26 mouse cellular contexts compared by ENCODE assay signal in the genomic region with DNA sequence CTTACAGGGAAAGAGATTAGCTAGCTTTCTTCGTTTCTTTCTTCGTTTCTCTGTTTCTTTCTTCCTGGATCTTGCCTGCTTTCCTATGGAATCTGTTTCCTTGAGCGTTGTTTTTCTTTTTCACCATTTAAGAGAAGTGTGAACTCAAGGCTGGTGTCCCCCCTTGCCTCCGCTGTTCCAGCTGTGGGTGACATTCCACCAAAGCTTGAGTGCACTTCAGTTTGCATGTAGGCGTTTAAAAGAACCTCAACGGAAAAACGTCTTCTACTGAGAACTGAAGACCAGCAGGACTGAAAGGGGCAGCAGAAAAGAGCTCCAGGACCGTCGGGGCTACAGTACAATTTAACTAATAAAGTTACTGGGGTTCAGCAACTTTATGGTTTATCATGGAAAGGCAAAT. TPM values are rescaled to one million over a fixed set of nuclear protein-coding genes. Genes with fewer than 3 reads are reported as not detected.
A peak's percentile ranks its signal among the peaks of the same experiment; 100 is the strongest.
DNase-seq lines count a peak whose midpoint lies in the region; ATAC-seq and TF ChIP-seq lines count a peak whose summit lies in the region.
"Had no signal": no experiment of that assay in that cellular context is flagged by ENCODE, and none has a peak within 500 bp of the region (broad histone marks: within the 10 kb centered on the region; RNA-seq: fewer than 3 reads in every experiment).

No protein-coding gene starts in this region.

- H3K27me3 ChIP-seq in kidney, embryonic 15.5 days: no peaks in the 10 kb centered on the region
- H3K27me3 ChIP-seq in spleen, adult 2 months (ENCODE audit: control insufficient read depth, insufficient read depth, low read length): no peaks in the 10 kb centered on the region
- H3K27me3 ChIP-seq in limb, embryonic 10.5 days (ENCODE audit: low read depth, poor library complexity, severe bottlenecking): peaks cover 13% of the 10 kb centered on the region
- H3K27me3 ChIP-seq in splenic B cell, adult 2 months (ENCODE audit: control insufficient read depth, insufficient read depth, low read length, poor library complexity, severe bottlenecking): no peaks in the 10 kb centered on the region
- H3K27me3 ChIP-seq: lung, embryonic 15.5 days; neural tube, embryonic 12.5 days had no signal

- H3K27ac ChIP-seq in kidney, embryonic 15.5 days: peak overlapping the region; percentile 78
- H3K27ac ChIP-seq in spleen, adult 2 months (ENCODE audit: insufficient read depth, low read length): peak overlapping the region; percentile 96
- H3K27ac ChIP-seq in limb, embryonic 10.5 days: peak overlapping the region; percentile 37; the same call in 1 of the 2 replicates
- H3K27ac ChIP-seq: embryonic facial prominence, embryonic 12.5 days; forebrain, embryonic 15.5 days; heart, adult 2 months; hindbrain, embryonic 12.5 days; layer of hippocampus, adult 2 months; lung, embryonic 15.5 days; neural tube, embryonic 12.5 days had no signal

- 32% methylated on average over 9 of the region's 9 CpGs for WGBS in kidney, embryonic 15.5 days
- WGBS in spleen, adult 2 months: 25% methylated on average over 9 of the region's 9 CpGs
- WGBS in limb, embryonic 10.5 days: 78% methylated on average over 9 of the region's 9 CpGs

- no peak overlapping the region for H3K4me3 ChIP-seq in kidney, embryonic 15.5 days (replicated peaks)
- H3K4me3 ChIP-seq in spleen, adult 2 months (ENCODE audit: extremely low read depth, insufficient read depth, insufficient read length): no peak overlapping the region
- no peak overlapping the region for H3K4me3 ChIP-seq in limb, embryonic 10.5 days
- H3K4me3 ChIP-seq: embryonic facial prominence, embryonic 12.5 days; erythroblast, embryonic 14.5 days; forebrain, embryonic 15.5 days; heart, adult 2 months; hindbrain, embryonic 12.5 days; layer of hippocampus, adult 2 months; lung, embryonic 15.5 days; neural tube, embryonic 12.5 days had no signal

- TF ChIP-seq POLR2A in spleen, adult 2 months (IDR thresholded peaks at IDR 0.05; ENCODE audit: low read depth, low read length): no peak

- peaks cover 44% of the 10 kb centered on the region for H3K4me1 ChIP-seq in kidney, embryonic 15.5 days
- peaks cover 46% of the 10 kb centered on the region; the same call in 1 of the 2 replicates for H3K4me1 ChIP-seq in spleen, adult 2 months (ENCODE audit: control insufficient read depth, insufficient read depth, insufficient read length)
- H3K4me1 ChIP-seq in limb, embryonic 10.5 days: peaks cover 34% of the 10 kb centered on the region
- H3K4me1 ChIP-seq: lung, embryonic 15.5 days had no signal

- ATAC-seq in kidney, embryonic 15.5 days (replicated peaks; ENCODE audit: low FRiP score): no peak
- ATAC-seq: forebrain, embryonic 15.5 days; Patski had no signal

- H3K36me3 ChIP-seq in kidney, embryonic 15.5 days: no peaks in the 10 kb centered on the region
- peaks cover 15% of the 10 kb centered on the region for H3K36me3 ChIP-seq in spleen, adult 2 months (ENCODE audit: control insufficient read depth, insufficient read depth, low read length)
- no peaks in the 10 kb centered on the region for H3K36me3 ChIP-seq in limb, embryonic 10.5 days
- H3K36me3 ChIP-seq in splenic B cell, adult 2 months (ENCODE audit: control insufficient read depth, insufficient read depth, low read length, poor library complexity, severe bottlenecking): peaks cover 29% of the 10 kb centered on the region
- H3K36me3 ChIP-seq: embryonic facial prominence, embryonic 12.5 days; forebrain, embryonic 15.5 days; hindbrain, embryonic 12.5 days; lung, embryonic 15.5 days; neural tube, embryonic 12.5 days had no signal

- no peaks in the 10 kb centered on the region for H3K9me3 ChIP-seq in kidney, embryonic 15.5 days (replicated peaks)
- no peaks in the 10 kb centered on the region for H3K9me3 ChIP-seq in limb, embryonic 10.5 days (replicated peaks)
- H3K9me3 ChIP-seq: embryonic facial prominence, embryonic 12.5 days; forebrain, embryonic 15.5 days; hindbrain, embryonic 12.5 days; lung, embryonic 15.5 days; neural tube, embryonic 12.5 days had no signal

- no peak for TF ChIP-seq CTCF in spleen, adult 2 months (IDR thresholded peaks at IDR 0.05; ENCODE audit: extremely low read depth, insufficient read depth, insufficient read length, insufficient replicate concordance)

- H3K4me2 ChIP-seq in kidney, embryonic 15.5 days: no peak overlapping the region
- H3K4me2 ChIP-seq: embryonic facial prominence, embryonic 12.5 days; forebrain, embryonic 15.5 days; hindbrain, embryonic 12.5 days; lung, embryonic 15.5 days; midbrain, embryonic 11.5 days; neural tube, embryonic 12.5 days had no signal

- no peak for DNase-seq in kidney, postnatal 10 days
- no peak for DNase-seq in spleen, adult 2 months (ENCODE audit: low read depth in 1 of 2, low spot score in 2 of 2)
- DNase-seq in spleen, postnatal 14 days (ENCODE audit: low spot score in 2 of 2): no peak
- no peak for DNase-seq in limb, embryonic 10.5 days (ENCODE audit: low spot score)
- peak; percentile 61 for DNase-seq in splenic B cell, adult 2 months (ENCODE audit: low read depth, low spot score)
- no peak for DNase-seq in testis, postnatal 10 days (ENCODE audit: low spot score)
- DNase-seq: adrenal gland, adult 8-10 months; cerebellum, adult 9-11 months; gastrocnemius, postnatal 14 days; kidney, adult 9 months; layer of hippocampus, postnatal 36 days; right cerebral cortex, adult 18-20 months had no signal

- no peak overlapping the region for H3K9ac ChIP-seq in kidney, embryonic 15.5 days
- H3K9ac ChIP-seq: embryonic facial prominence, embryonic 12.5 days; forebrain, embryonic 15.5 days; hindbrain, embryonic 12.5 days; lung, embryonic 15.5 days; neural tube, embryonic 12.5 days had no signal

RNA-seq across cellular contexts. Expression of a gene that starts 47.2 kb away (rescaled TPM):
- polyA plus RNA-seq in kidney, embryonic 15.5 days (2015; fragmentation: Nextera tagmentation; extraction: Ambion mirVana): 68.8 and 69.8 TPM in 2 replicates
- 1.1 and 1.2 TPM in 2 replicates for polyA plus RNA-seq in spleen, adult 2 months (2012; rRNA removed)
- polyA plus RNA-seq in limb, embryonic 10.5 days (2016; fragmentation: Nextera tagmentation; extraction: Ambion mirVana): 6.4 and 9.5 TPM in 2 replicates
- polyA plus RNA-seq: C2C12 had no signal

RNA-seq across cellular contexts. Expression of a gene that starts 52.4 kb away (rescaled TPM):
- 0.43 and 0.44 TPM in 2 replicates for polyA plus RNA-seq in kidney, embryonic 15.5 days (2015; fragmentation: Nextera tagmentation; extraction: Ambion mirVana)
- 104 and 113 TPM in 2 replicates for polyA plus RNA-seq in spleen, adult 2 months (2012; rRNA removed)
- polyA plus RNA-seq in limb, embryonic 10.5 days (2016; fragmentation: Nextera tagmentation; extraction: Ambion mirVana): not detected in 2 replicates
- polyA plus RNA-seq: C2C12; erythroblast, embryonic 14.5 days; heart, embryonic 14.5 days; hindbrain, embryonic 12.5 days; Patski had no signal

RNA-seq across cellular contexts. Expression of a gene that starts 54.6 kb away (rescaled TPM):
- polyA plus RNA-seq in kidney, embryonic 15.5 days (2015; fragmentation: Nextera tagmentation; extraction: Ambion mirVana): 101 and 106 TPM in 2 replicates
- 37.1 and 37.8 TPM in 2 replicates for polyA plus RNA-seq in spleen, adult 2 months (2012; rRNA removed)
- polyA plus RNA-seq in limb, embryonic 10.5 days (2016; fragmentation: Nextera tagmentation; extraction: Ambion mirVana): 76.8 and 81.3 TPM in 2 replicates

RNA-seq across cellular contexts. Expression of a gene that starts 57.5 kb away (rescaled TPM):
- polyA plus RNA-seq in kidney, embryonic 15.5 days (2015; fragmentation: Nextera tagmentation; extraction: Ambion mirVana): 0.12 and 0.27 TPM in 2 replicates
- polyA plus RNA-seq in spleen, adult 2 months (2012; rRNA removed): 1.2 TPM in 2 replicates
- polyA plus RNA-seq in limb, embryonic 10.5 days (2016; fragmentation: Nextera tagmentation; extraction: Ambion mirVana): 0.14 TPM in 1 of 2 replicates, not detected in the other
- polyA plus RNA-seq: C2C12; embryonic facial prominence, embryonic 12.5 days; heart, adult 2 months; liver, adult 2 months; neural tube, embryonic 12.5 days had no signal

Comparison
In these comparisons a context has a peak if more than half of its experiments do, and no peak if none do; other contexts are left out.
1. H3K27ac ChIP-seq: peak in every context shown above with its lines; median percentile 96 in spleen, adult 2 months; 78 in kidney, embryonic 15.5 days; 37 in limb, embryonic 10.5 days.
2. RNA of a gene that starts 52.4 kb away (polyA plus RNA-seq): 104 to 113 TPM in spleen, adult 2 months; 0.43 to 0.44 TPM in kidney, embryonic 15.5 days and not detected in limb, embryonic 10.5 days; every median in the first group is over 10 times any median in the second.